Mouse (Mus musculus) mouse embryonic stem cell (cell line): ENCODE measurements at regions not wholly inside any gene's neighbourhood (a gene's known extent, or its start where the extent isn't known, plus 50 kb on each side); places are given as distances from the start of the nearest gene placed in this dataset.
"Not testable (repeated sequence)": the region's sequence is repeated elsewhere in the genome, so short reads cannot be mapped to it uniquely, and the experiment has no call there.

Source experiments
- in situ Hi-C, 2 experiments: fragments of 300-500 bp; cut with MboI; formaldehyde crosslinking; loops; 1 replicate in 1 of 2; 3 replicates in 1 of 2; pipeline ENCODE4 v1.14.3; 2019 to 2020; ENCODE audit warnings: low sequenced_read_pairs in 2 of 2, low pct_unique_long_range_greater_than_20kb in 1 of 2, mixed read lengths in 1 of 2; ENCODE audit not compliant: unreplicated experiment in 1 of 2

DNA sequence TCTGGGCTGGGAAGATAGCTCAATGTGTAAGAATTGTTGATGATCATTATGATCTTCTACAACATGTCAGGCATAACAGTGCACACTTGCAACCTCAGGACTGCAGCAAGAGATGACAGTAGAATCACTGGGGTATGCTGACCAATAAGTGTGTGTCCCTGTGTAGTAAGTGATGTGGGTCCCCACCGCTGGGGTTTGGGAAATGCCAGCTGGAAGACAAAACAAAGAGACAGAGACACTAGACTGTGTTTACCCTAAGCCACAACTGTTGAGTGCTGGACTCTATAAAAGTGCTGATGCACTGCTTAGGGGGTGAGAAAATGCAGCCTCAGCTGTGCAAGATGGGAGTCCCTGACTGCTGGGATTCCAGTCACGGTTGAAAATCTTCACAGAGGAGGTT is 448.0 kb upstream of the Cox7c start:
- in situ Hi-C loops = loop anchor here in 1 of 2 experiments (25.0 kb wide), 1 partner anchor 857 kb away; no protein-coding TSS in a partner anchor

DNA sequence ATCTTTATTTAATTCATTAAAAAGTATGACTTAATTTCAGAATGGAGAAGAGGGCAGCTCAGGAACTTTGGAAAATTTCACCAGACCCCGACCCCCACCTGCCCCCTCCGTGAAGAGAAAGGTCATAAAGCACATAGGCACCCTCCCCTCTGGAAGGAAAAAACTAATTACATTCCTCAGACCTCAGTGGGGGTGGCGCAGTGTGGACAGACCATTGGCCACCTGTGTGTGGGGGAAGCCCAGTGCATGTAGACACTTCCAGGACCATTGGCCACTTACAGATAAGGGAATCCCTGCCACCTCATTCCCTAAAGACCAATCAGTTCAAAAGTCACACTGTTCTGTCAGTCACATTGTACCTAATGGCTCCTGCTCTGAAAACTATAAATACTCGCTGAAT is 422.0 kb upstream of the Cox7c start:
- in situ Hi-C loops = no loop called here

DNA sequence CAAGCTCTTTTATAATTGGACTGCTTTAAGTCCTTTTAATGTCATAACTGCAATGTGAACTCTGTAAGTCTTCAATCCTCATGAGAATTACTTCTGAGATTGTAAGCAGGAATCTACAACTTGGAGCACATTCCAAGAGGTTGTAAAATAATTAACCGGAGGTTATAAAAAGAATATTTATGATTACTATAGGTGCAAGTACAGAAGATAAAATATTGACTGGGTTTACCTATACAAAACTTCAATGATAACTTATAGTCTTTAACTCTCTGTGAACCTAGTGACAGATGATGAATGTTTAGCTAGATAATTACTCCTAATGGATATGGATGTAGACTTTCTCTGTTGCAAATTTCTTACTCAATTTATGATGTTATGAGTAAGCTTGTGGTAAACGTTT is 375.9 kb upstream of the Cox7c start:
- in situ Hi-C loops = no loop called here

DNA sequence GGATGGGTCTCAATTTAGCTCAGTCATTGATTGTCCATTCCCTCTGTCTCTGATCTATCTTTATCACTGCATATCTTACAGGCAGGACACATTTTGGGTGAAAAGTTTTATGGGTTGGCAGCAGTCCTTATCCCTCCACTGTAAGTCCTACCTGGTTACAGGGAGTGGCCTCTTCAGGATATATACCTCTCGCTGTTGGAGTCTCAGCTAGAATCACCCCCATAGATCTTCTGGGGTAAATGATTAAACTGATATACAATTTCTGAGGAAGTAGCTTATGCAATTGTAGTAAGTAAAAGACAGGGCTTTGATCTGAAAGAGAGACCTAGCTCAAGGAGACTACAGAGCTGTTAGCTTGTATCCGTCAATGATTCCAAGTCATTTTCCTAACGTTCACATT is 334.7 kb upstream of the Cox7c start:
- in situ Hi-C loops = no loop called here

DNA sequence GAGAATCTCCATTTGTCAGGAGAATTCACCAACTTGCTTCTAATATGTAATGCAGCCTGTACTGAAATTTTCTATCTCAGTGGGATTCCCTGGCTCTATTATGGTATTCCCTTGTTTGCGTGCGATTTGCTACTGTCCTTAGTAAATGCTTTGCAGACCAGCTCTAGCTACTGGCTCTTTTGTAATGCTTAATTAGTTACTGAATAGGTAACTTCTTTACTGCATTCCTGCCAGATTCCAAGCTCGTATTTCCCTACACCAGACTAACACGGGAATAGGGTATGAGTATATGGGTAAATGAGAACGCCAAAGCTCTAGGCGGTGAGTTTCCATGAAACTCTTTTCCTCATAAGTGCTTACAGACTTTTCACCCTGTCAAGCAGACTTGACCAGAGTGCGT is 332.5 kb upstream of the Cox7c start:
- in situ Hi-C loops = not testable (repeated sequence)

DNA sequence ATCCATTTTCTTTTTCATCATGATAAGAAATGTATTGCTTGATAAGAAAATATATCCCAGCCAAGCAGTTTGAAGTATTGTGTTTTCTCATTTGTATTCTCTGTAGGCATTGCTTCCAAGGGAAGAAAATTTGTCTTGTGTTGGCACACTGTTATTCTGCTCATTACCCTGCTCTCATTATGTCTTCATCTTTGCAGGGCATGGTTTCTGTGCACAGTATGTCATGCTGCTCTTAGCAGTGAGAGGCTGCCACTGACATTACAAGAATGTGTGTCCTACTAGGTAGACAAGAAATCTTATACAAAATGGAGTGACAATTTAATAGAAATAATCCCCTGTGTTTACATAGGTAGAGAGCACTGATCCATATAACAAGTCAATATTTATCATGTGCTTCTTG is 329.1 kb upstream of the Cox7c start:
- in situ Hi-C loops = no loop called here

DNA sequence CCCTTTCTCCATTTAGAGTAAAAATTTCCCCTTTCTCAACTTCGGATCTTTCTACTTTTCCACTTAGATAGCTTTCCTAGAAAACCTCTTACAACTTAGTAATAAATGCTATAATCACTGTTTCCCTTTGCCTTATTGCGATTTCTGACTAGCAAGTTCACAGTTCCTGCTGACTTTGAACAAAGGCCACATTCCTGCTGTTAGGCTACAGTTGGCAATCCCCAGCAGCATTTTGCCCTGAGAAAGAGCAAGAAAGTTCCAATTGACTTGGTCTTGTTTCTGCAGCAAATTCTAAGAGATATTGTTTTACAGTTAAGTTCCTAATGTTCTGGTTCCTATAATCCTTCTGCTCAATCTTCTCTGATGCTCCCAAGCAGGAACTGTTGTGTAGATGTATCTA is 299.2 kb upstream of the Cox7c start:
- in situ Hi-C loops = no loop called here

DNA sequence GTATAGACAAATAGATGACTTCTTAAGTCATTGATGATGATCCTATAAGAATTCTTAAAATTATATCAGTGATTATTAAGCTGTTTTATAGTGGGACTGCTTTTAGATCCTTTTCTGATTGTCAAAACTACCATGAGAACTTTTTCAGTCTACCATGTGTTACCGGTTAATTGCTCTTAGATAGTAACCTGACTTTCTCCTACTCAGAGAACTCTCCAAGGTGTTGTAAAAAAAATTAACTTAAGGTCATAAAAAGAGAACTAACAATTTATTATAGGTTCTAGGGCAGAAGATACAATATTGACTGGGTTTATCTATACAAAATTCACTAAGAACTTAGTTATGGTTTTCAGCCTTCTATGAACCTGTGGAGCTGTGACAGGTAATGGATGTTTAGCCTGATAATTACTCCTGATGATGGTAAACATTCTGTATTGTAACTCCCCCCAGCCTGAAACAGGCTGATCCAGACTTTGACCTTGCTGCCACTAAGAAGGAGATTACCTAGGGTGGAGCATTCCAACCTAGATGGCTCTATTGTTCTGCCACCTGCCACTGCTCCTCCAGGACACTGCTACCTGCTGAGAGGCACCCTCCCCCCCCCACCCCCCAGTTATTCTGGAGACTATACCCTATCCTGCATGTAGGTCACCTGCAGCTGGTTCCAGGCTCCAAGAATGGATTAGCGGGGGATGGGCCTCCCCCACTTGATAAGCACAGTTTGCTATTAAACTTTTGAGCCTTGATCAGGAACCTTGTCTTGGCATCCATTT is 298.4 kb upstream of the Cox7c start:
- in situ Hi-C loops = no loop called here

DNA sequence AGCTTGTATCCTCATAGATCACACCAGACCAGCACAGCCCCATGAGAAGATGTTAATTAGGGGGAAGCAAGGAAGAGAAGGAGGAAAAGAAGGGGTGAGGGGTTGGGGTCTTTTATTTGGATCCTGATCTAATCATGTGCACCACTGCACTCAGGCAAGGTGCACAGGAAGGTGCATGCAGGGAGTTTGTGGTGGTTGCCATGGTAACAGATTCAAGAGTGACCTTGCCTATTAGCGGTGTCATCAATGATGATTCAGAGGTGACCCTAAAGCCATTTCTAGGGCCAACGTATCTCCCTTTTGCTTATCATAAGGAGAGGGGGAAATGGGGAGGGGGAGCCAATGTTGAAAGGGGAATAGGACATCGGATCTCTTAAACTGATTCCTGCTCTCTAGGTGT is 289.8 kb upstream of the Cox7c start:
- in situ Hi-C loops = no loop called here
